Mouse (Mus musculus) heart, embryonic 10.5 days (tissue): Measurements from ENCODE around the gene Spg7. TPM values are rescaled to one million over a fixed set of nuclear protein-coding genes. Genes with fewer than 3 reads are reported as not detected.
"Not testable (repeated sequence)": the region's sequence is repeated elsewhere in the genome, so short reads cannot be mapped to it uniquely, and the experiment has no call there.

Experiments used
- DNase-seq: peaks from one replicate; pipeline ENCODE4 v3.0.0-alpha.2; 2017; ENCODE audit warnings: low spot score
- H3K27ac ChIP-seq: fragments of 300-500 bp; sonication (generic); 2 replicates; pipeline ENCODE4 v1.5.1; 2016; ENCODE audit warnings: mild to moderate bottlenecking
- H3K27me3 ChIP-seq: fragments of 300-500 bp; sonication (generic); 2 replicates; pipeline ENCODE4 v1.6.1; 2016; ENCODE audit warnings: mild to moderate bottlenecking; ENCODE audit not compliant: poor library complexity, insufficient read depth, severe bottlenecking
- H3K36me3 ChIP-seq: fragments of 300-500 bp; sonication (generic); 2 replicates; pipeline ENCODE4 v1.6.1; 2016; ENCODE audit warnings: mild to moderate bottlenecking, moderate library complexity
- H3K4me1 ChIP-seq: fragments of 300-500 bp; sonication (generic); 2 replicates; pipeline ENCODE4 v1.6.1; 2016; ENCODE audit warnings: mild to moderate bottlenecking
- H3K4me3 ChIP-seq: fragments of 300-500 bp; sonication (generic); 2 replicates; pipeline ENCODE4 v1.5.1; 2016; ENCODE audit warnings: mild to moderate bottlenecking, moderate library complexity
- H3K9me3 ChIP-seq: fragments of 300-500 bp; sonication (generic); 2 replicates; pipeline ENCODE4 v1.6.1; 2016; ENCODE audit warnings: mild to moderate bottlenecking, moderate library complexity
- WGBS: fragments of 180-500 bp; shearing (Covaris S2); methylation state at CpG from one replicate; pipeline ENCODE4 v1.1.7; 2016; 5-methylcytosine and 5-hydroxymethylcytosine counted together
- polyA plus RNA-seq: library from polyadenylated mRNA; unstranded; fragments of >200 nt; fragmentation: Nextera tagmentation; extraction: Ambion mirVana; gene quantifications from 2 replicates; pipeline ENCODE4 v1.2.1, GENCODE M21; 2016

Spg7 gene
- polyA plus RNA-seq: 57.4 and 63.0 TPM in 2 replicates

GRCm38 (mm10) chr8:123062721-123063120 is at the start of gene Spg7:
Gene Spg7, plus strand, starts transcription at chr8:123062942.
- DNase-seq: no peak
- H3K27ac ChIP-seq: no peak within 1 kb of the TSS
- peaks cover 25% of the 10 kb centered on the region for H3K4me1 ChIP-seq
- H3K9me3 ChIP-seq: no peaks in the 10 kb centered on the region
- H3K4me3 ChIP-seq: no peak within 1 kb of the TSS
- H3K27me3 ChIP-seq: no peaks in the 10 kb centered on the region
- 68% methylated on average over 7 of the region's 7 CpGs for WGBS
- peaks cover 10% of the 10 kb centered on the region for H3K36me3 ChIP-seq

GRCm38 (mm10) chr8:123014429-123014828 is 48.3 kb upstream of the Spg7 start:
- Histone ChIP-seq H3K27me3 (no peaks in the 10 kb centered on the region), H3K4me1 (peaks cover 47% of the 10 kb centered on the region), H3K4me3 (no peak overlapping the region), H3K27ac (no peak overlapping the region), H3K36me3 (peaks cover 4% of the 10 kb centered on the region; the same call in 1 of the 2 replicates), H3K9me3 (no peaks in the 10 kb centered on the region)
- DNase-seq: no peak
- 83% methylated on average over 7 of the region's 7 CpGs for WGBS

GRCm38 (mm10) chr8:123015074-123015473 is 47.7 kb upstream of the Spg7 start:
- Histone ChIP-seq H3K27ac (no peak overlapping the region), H3K9me3 (no peaks in the 10 kb centered on the region), H3K27me3 (no peaks in the 10 kb centered on the region), H3K36me3 (peaks cover 4% of the 10 kb centered on the region; the same call in 1 of the 2 replicates), H3K4me1 (peaks cover 43% of the 10 kb centered on the region), H3K4me3 (no peak overlapping the region)
- WGBS: 66% methylated on average over 3 of the region's 3 CpGs
- DNase-seq: no peak

- Histone ChIP-seq H3K27me3 (no peaks in the 10 kb centered on the region), H3K9me3 (no peaks in the 10 kb centered on the region), H3K4me1 (peaks cover 56% of the 10 kb centered on the region), H3K27ac (no peak overlapping the region), H3K4me3 (no peak overlapping the region), H3K36me3 (peaks cover 4% of the 10 kb centered on the region; the same call in 1 of the 2 replicates)
- no peak for DNase-seq
- 90% methylated on average over 4 of the region's 4 CpGs for WGBS
Observed at GRCm38 (mm10) chr8:123017143-123017542, 45.6 kb upstream of the Spg7 start.

GRCm38 (mm10) chr8:123018484-123019164 is 44.1 kb upstream of the Spg7 start:
- no peak overlapping the region for H3K4me3 ChIP-seq
- no peak overlapping the region for H3K27ac ChIP-seq
- peaks cover 61% of the 10 kb centered on the region for H3K4me1 ChIP-seq
- H3K36me3 ChIP-seq: peaks cover 4% of the 10 kb centered on the region; the same call in 1 of the 2 replicates
- whole genome bisulfite sequencing: 81% methylated on average over 4 of the region's 4 CpGs
- H3K9me3 ChIP-seq: no peaks in the 10 kb centered on the region
- H3K27me3 ChIP-seq: no peaks in the 10 kb centered on the region
- DNase-seq: no peak

GRCm38 (mm10) chr8:123020084-123020483 is 42.7 kb upstream of the Spg7 start:
- H3K4me1 ChIP-seq: peaks cover 56% of the 10 kb centered on the region
- no peaks in the 10 kb centered on the region for H3K9me3 ChIP-seq
- WGBS: 71% methylated on average over 2 of the region's 2 CpGs
- no peak overlapping the region for H3K4me3 ChIP-seq
- H3K27ac ChIP-seq: no peak overlapping the region
- DNase-seq: no peak
- H3K27me3 ChIP-seq: no peaks in the 10 kb centered on the region
- H3K36me3 ChIP-seq: peaks cover 4% of the 10 kb centered on the region; the same call in 1 of the 2 replicates

DNA sequence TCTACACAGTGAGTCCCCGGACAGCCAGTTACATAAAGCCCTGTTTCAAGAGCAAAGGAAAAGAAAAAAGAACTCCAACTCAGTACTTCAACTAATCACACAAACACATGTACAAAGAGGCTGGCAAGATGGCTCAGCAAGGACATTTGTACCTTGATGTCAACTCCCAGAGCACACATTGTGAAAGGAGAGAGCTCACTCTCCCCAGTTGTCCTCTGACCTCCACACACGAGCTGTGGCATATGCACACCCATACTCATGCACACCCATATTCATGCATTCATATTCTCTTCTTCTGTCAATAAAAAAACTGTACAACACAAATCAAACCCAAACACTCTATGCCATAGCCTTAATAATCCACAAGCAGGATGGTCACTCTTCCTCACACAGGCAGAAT is 41.9 kb upstream of the Spg7 start:
- H3K36me3 ChIP-seq: peaks cover 4% of the 10 kb centered on the region; the same call in 1 of the 2 replicates
- no peak overlapping the region for H3K27ac ChIP-seq
- H3K4me1 ChIP-seq: peaks cover 58% of the 10 kb centered on the region
- WGBS: 67% methylated on average over 2 of the region's 2 CpGs
- H3K27me3 ChIP-seq: no peaks in the 10 kb centered on the region
- no peak for DNase-seq
- no peak overlapping the region for H3K4me3 ChIP-seq
- no peaks in the 10 kb centered on the region for H3K9me3 ChIP-seq

GRCm38 (mm10) chr8:123021259-123021658 is 41.5 kb upstream of the Spg7 start:
- Histone ChIP-seq H3K4me1 (peaks cover 58% of the 10 kb centered on the region), H3K36me3 (peaks cover 4% of the 10 kb centered on the region; the same call in 1 of the 2 replicates), H3K4me3 (no peak overlapping the region), H3K9me3 (no peaks in the 10 kb centered on the region), H3K27ac (0 out of 2 replicates have a peak overlapping the region, but pooled peaks have one; percentile 48), H3K27me3 (no peaks in the 10 kb centered on the region)
- 83% methylated on average over 1 of the region's 1 CpGs for WGBS
- no peak for DNase-seq

DNA sequence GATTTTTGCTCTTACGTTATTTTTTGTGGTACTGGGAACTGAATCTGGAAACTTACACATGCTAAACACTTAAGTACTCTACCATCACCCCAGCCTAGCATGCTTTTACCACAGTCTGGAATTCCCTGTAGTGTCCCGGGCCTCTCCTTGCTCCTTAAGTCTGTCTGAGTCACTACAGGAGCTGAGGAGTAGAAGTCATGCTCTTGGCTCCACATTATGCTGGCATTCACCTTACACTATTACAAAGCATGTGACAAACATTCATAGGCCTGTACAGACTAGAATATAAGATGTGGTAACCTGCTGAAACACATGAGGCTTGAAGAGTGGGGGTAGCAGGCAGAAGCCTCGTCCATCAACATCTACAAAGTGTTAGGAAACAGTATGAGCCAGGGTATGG is 40.0 kb upstream of the Spg7 start:
- Histone ChIP-seq H3K9me3 (no peaks in the 10 kb centered on the region), H3K4me3 (no peak overlapping the region), H3K36me3 (0 out of 2 replicates have a peak, but pooled peaks cover under 1% of the 10 kb centered on the region), H3K27ac (no peak overlapping the region), H3K4me1 (peaks cover 52% of the 10 kb centered on the region), H3K27me3 (no peaks in the 10 kb centered on the region)
- 72% methylated on average over 3 of the region's 3 CpGs for WGBS
- no peak for DNase-seq

DNA sequence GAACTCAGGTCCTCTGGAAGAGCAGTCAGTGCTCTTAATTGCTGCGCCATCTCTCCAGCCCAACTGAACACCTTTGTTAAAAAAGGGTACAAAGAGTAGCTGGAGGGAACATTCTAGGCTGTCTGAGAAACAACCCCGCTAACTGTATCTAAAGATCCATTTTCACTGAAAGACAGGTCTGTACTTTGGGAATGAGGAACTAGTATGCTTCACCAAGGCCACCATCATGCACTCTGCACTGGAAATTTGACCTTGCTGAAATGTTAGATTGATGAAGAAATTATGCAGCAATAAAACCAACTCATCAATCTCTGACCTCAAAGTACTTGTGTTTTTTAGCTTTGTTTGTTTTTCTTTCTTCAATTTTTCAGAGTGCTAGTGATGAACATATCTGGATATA is 38.5 kb upstream of the Spg7 start:
- 96% methylated on average over 2 of the region's 2 CpGs for WGBS
- H3K27ac ChIP-seq: no peak overlapping the region
- H3K27me3 ChIP-seq: no peaks in the 10 kb centered on the region
- H3K9me3 ChIP-seq: no peaks in the 10 kb centered on the region
- peaks cover 37% of the 10 kb centered on the region for H3K4me1 ChIP-seq
- DNase-seq: no peak
- 0 out of 2 replicates have a peak, but pooled peaks cover 4% of the 10 kb centered on the region for H3K36me3 ChIP-seq
- H3K4me3 ChIP-seq: no peak overlapping the region

DNA sequence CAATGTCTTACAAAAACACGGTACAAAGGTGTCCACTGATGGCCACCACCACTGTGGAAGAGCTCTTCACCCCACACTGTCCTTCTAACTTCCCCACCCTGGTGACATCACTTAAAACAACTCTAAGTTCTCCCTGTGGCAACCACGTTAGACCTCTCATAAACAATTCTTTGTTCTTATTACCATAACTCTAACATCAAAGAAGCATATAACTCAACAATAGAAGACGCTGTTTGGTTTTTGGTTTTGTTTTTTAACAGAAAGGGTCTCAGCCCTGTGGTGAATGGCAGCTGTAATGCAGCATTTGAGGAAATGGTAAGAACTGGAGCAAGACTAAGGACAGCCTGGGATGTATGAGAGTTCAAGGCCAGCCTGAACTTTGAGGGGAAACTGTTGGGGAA is 36.8 kb upstream of the Spg7 start:
- DNase-seq: no peak
- H3K27ac ChIP-seq: no peak overlapping the region
- H3K4me3 ChIP-seq: no peak overlapping the region
- H3K9me3 ChIP-seq: no peaks in the 10 kb centered on the region
- WGBS: 86% methylated on average over 3 of the region's 3 CpGs
- 0 out of 2 replicates have a peak, but pooled peaks cover 4% of the 10 kb centered on the region for H3K36me3 ChIP-seq
- H3K27me3 ChIP-seq: no peaks in the 10 kb centered on the region
- H3K4me1 ChIP-seq: peaks cover 28% of the 10 kb centered on the region

DNA sequence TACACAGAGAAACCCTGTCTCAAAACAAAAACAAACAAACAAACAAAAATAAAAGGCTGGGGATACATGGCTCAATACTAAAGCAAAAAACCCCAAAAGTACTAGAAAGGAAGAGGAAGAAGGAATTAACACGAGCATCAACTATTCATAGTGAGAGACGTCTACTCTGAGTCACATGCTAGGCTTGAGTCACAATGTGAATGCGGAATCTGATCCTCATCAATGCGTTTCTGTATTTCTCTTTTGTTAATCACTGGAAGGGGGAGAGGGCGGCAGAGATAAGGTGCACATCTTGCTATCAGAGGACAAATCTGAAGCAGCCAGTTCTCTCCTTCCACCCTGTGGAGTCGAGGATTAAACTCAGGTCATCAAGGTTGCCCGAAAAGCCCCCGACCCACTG is 35.0 kb upstream of the Spg7 start:
- H3K27ac ChIP-seq: no peak overlapping the region
- H3K9me3 ChIP-seq: no peaks in the 10 kb centered on the region
- 0 out of 2 replicates have a peak, but pooled peaks cover 4% of the 10 kb centered on the region for H3K36me3 ChIP-seq
- H3K4me1 ChIP-seq: peaks cover 23% of the 10 kb centered on the region
- WGBS: 83% methylated on average over 8 of the region's 8 CpGs
- H3K27me3 ChIP-seq: no peaks in the 10 kb centered on the region
- DNase-seq: no peak
- no peak overlapping the region for H3K4me3 ChIP-seq

- H3K27ac ChIP-seq, H3K9me3 ChIP-seq, H3K4me3 ChIP-seq, DNase-seq, H3K27me3 ChIP-seq, H3K36me3 ChIP-seq: not testable (repeated sequence)
- WGBS: 93% methylated on average over 3 of the region's 5 CpGs
- H3K4me1 ChIP-seq: peaks cover 24% of the 10 kb centered on the region
Observed at GRCm38 (mm10) chr8:123030091-123030490, 32.7 kb upstream of the Spg7 start.
